Mouse (Mus musculus) liver, embryonic 11.5 days (tissue): Measurements from ENCODE around the gene Spata48. TPM values are rescaled to one million over a fixed set of nuclear protein-coding genes. Genes with fewer than 3 reads are reported as not detected.

Experiments
- ATAC-seq: fragments of 200-750 bp; cut with Nextera tagmentation; replicated peaks from 2 replicates; pipeline ENCODE4 v1.8.0; 2017; ENCODE audit warnings: moderate number of reproducible peaks, mild to moderate bottlenecking, moderate TSS enrichment, moderate library complexity; ENCODE audit not compliant: low FRiP score
- DNase-seq: peaks from one replicate; pipeline ENCODE4 v3.0.0-alpha.2; 2017; ENCODE audit warnings: low spot score
- H3K27ac ChIP-seq: fragments of 300-500 bp; sonication (generic); 2 replicates; pipeline ENCODE4 v1.5.1; 2014; ENCODE audit warnings: mild to moderate bottlenecking, low read depth, low read length, control low read depth
- H3K27me3 ChIP-seq: fragments of 300-500 bp; sonication (generic); replicated peaks from 2 replicates; pipeline ENCODE4 v1.6.1; 2014; ENCODE audit warnings: low read length, mixed read lengths; ENCODE audit not compliant: control insufficient read depth, insufficient read depth
- H3K36me3 ChIP-seq: fragments of 300-500 bp; sonication (generic); 2 replicates; pipeline ENCODE4 v1.6.1; 2014; ENCODE audit warnings: mild to moderate bottlenecking, low read length, moderate library complexity, mixed read lengths; ENCODE audit not compliant: control insufficient read depth, insufficient read depth
- H3K4me1 ChIP-seq: fragments of 300-500 bp; sonication (generic); replicated peaks from 2 replicates; pipeline ENCODE4 v1.6.1; 2014; ENCODE audit warnings: low read length, mixed read lengths; ENCODE audit not compliant: control insufficient read depth, insufficient read depth
- H3K4me2 ChIP-seq: fragments of 300-500 bp; sonication (generic); 2 replicates; pipeline ENCODE4 v1.6.1; 2014; ENCODE audit warnings: mild to moderate bottlenecking, control low read depth, moderate library complexity
- H3K4me3 ChIP-seq: fragments of 300-500 bp; sonication (generic); 2 replicates; pipeline ENCODE4 v1.5.1; 2014; ENCODE audit warnings: low read depth, low read length, control low read depth
- H3K9ac ChIP-seq: fragments of 300-500 bp; sonication (generic); 2 replicates; pipeline ENCODE4 v1.6.1; 2014; ENCODE audit warnings: low read depth, low read length, control low read depth
- H3K9me3 ChIP-seq: fragments of 300-500 bp; sonication (generic); 2 replicates; pipeline ENCODE4 v1.6.1; 2016; ENCODE audit warnings: low read length, inconsistent platforms, mixed read lengths; ENCODE audit not compliant: control insufficient read depth
- WGBS: fragments of 180-500 bp; shearing (Covaris S2); extraction: QIAGEN DNeasy Blood & Tissue Kit; methylation state at CpG from one replicate; pipeline ENCODE4 v1.1.7; 2014; 5-methylcytosine and 5-hydroxymethylcytosine counted together
- polyA plus RNA-seq: library from polyadenylated mRNA; unstranded; fragments of >200 nt; fragmentation: Nextera tagmentation; extraction: Ambion mirVana; gene quantifications from 2 replicates; pipeline ENCODE4 v1.2.1, GENCODE M21; 2014

Gene Spata48
- polyA plus RNA-seq, 1 experiment from 2014 or later: 0.69 TPM

- 45% methylated on average over 1 of the region's 1 CpGs for WGBS
- Histone ChIP-seq H3K4me2 (no peak overlapping the region), H3K4me1 (no peaks in the 10 kb centered on the region; the same call in 1 of the 2 replicates), H3K36me3 (no peaks in the 10 kb centered on the region), H3K9me3 (no peaks in the 10 kb centered on the region), H3K27ac (no peak overlapping the region), H3K9ac (no peak overlapping the region), H3K4me3 (no peak overlapping the region), H3K27me3 (no peaks in the 10 kb centered on the region)
- DNase-seq: no peak
- no peak for ATAC-seq
These were observed 94.3 kb downstream of the Spata48 start for GRCm38 (mm10) chr11:11556186-11556585.

GRCm38 (mm10) chr11:11557173-11557967 lies 95.5 kb downstream of the Spata48 start:
- Histone ChIP-seq H3K9me3 (no peaks in the 10 kb centered on the region), H3K4me1 (no peaks in the 10 kb centered on the region; the same call in 1 of the 2 replicates), H3K9ac (no peak overlapping the region; the same call in 1 of the 2 replicates), H3K4me2 (0 out of 2 replicates have a peak overlapping the region, but pooled peaks have one; percentile 25), H3K27ac (no peak overlapping the region), H3K4me3 (no peak overlapping the region), H3K27me3 (no peaks in the 10 kb centered on the region), H3K36me3 (no peaks in the 10 kb centered on the region)
- DNase-seq: no peak
- ATAC-seq: peak; percentile 46
- 26% methylated on average over 11 of the region's 11 CpGs for WGBS

- no peaks in the 10 kb centered on the region for H3K27me3 ChIP-seq
- H3K9ac ChIP-seq: no peak overlapping the region
- no peaks in the 10 kb centered on the region for H3K36me3 ChIP-seq
- no peaks in the 10 kb centered on the region for H3K9me3 ChIP-seq
- DNase-seq: no peak
- no peak overlapping the region for H3K4me2 ChIP-seq
- no peak for ATAC-seq
- no peak overlapping the region for H3K27ac ChIP-seq
- WGBS: 59% methylated on average over 3 of the region's 3 CpGs
- H3K4me3 ChIP-seq: no peak overlapping the region
- no peaks in the 10 kb centered on the region; the same call in 1 of the 2 replicates for H3K4me1 ChIP-seq
These were observed 96.8 kb downstream of the Spata48 start for GRCm38 (mm10) chr11:11558662-11559061.

DNA sequence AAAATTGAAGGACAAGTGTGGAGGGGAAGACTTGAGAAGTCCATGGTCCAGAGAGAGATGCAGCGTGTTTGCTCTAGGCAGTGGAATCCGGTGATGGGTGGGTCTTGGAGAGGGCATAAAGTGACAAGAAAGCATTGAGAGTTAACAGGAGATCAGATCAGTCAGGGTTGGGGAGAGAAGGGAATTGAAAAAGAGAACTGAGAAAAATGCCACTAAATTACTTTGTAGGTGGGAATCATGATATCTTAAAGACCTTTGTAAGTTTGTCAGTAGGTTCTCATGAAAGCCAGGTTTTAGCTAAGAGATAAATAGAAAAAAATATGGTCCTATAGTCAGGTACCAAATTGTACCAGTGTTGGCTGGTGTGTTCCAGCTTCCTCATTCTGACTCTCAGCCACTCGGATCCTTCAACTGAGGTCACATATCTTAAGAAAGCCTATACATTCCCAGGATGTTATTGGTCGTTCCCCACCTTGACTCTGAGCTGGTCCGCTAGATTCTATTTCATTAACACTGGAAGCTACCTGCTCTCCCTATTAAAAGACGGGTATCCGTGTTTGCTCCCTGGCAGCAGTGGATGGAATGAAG lies 97.3 kb downstream of the Spata48 start:
- peaks cover under 1% of the 10 kb centered on the region; the same call in 1 of the 2 replicates for H3K4me1 ChIP-seq
- H3K9ac ChIP-seq: no peak overlapping the region
- 66% methylated on average over 7 of the region's 7 CpGs for WGBS
- DNase-seq (no peak), ATAC-seq (no peak)
- H3K9me3 ChIP-seq: no peaks in the 10 kb centered on the region
- H3K27me3 ChIP-seq: no peaks in the 10 kb centered on the region
- no peak overlapping the region for H3K4me2 ChIP-seq
- H3K4me3 ChIP-seq: no peak overlapping the region
- no peak overlapping the region for H3K27ac ChIP-seq
- no peaks in the 10 kb centered on the region for H3K36me3 ChIP-seq

- Histone ChIP-seq H3K27ac (no peak overlapping the region), H3K9me3 (no peaks in the 10 kb centered on the region), H3K4me3 (no peak overlapping the region), H3K9ac (no peak overlapping the region), H3K4me2 (no peak overlapping the region), H3K36me3 (no peaks in the 10 kb centered on the region), H3K27me3 (no peaks in the 10 kb centered on the region), H3K4me1 (peaks cover 9% of the 10 kb centered on the region; the same call in 1 of the 2 replicates)
- no peak for ATAC-seq
- DNase-seq: no peak
- WGBS: 74% methylated on average over 6 of the region's 6 CpGs
These were observed 99.2 kb downstream of the Spata48 start for GRCm38 (mm10) chr11:11561118-11561517.

DNA sequence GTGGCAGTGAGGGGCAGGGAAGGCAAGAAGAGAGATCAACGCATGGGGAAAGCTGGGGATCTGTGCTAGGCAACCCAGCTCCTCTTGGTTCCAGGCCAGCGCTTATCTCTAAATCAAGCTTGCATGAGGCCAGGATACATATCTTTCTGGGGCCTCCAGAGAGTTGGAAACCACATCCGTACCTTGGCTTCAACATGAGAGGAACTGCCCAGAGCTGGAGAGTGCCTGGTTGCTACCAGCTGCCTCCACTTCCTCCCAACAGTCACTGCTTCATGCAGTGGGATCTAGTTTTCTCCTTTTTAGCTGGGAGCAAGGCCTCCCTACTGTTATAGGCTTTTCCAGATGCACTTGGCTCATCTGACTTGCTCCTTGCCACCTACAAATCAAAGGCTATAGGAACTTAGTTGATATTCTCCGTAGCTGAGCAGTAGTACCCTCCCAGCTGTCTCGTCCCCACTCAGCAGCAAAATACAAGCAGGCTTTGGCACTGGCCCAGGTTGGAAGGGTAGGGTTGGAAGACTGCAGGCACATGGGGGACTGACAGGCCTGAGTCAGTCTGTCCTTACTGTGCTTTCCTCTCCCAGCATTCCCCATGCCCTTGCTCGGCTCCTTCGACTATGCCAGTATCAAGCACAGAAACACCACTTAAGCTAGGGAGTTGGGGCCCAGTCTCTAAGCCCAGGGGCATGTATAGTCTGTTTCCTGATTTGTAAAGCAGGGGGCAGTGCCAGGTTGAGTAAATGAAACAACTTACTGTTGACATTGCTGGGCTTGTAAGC lies 102.6 kb downstream of the Spata48 start:
- Histone ChIP-seq H3K27me3 (no peaks in the 10 kb centered on the region), H3K9ac (no peak overlapping the region), H3K4me1 (peaks cover 15% of the 10 kb centered on the region), H3K27ac (0 out of 2 replicates have a peak overlapping the region, but pooled peaks have one; percentile 32), H3K9me3 (no peaks in the 10 kb centered on the region), H3K36me3 (no peaks in the 10 kb centered on the region), H3K4me2 (no peak overlapping the region), H3K4me3 (no peak overlapping the region)
- DNase-seq (no peak), ATAC-seq (peak; percentile 27; the same call in 1 of the 2 replicates)
- 47% methylated on average over 7 of the region's 7 CpGs for WGBS

Other genes starting within 250 kb of the Spata48 start
- gene Zpbp, start 314 bp downstream of the Spata48 start, polyA plus RNA-seq: 0.69 and 0.80 TPM in 2 replicates
- gene 4930512M02Rik, start 165.7 kb downstream of the Spata48 start, polyA plus RNA-seq: not detected in 2 replicates
- 105 and 120 TPM in 2 replicates for gene Ikzf1, start 222.9 kb downstream of the Spata48 start, polyA plus RNA-seq